Mouse (Mus musculus) kidney, postnatal 25 days (tissue): Measurements from ENCODE around the gene Pam.

Experiments used
- DNase-seq, 2 experiments: peaks; one replicate each; pipeline ENCODE4 v3.0.0; 2021; ENCODE audit warnings: mixed read lengths in 2 of 2

The Pam gene

DNA sequence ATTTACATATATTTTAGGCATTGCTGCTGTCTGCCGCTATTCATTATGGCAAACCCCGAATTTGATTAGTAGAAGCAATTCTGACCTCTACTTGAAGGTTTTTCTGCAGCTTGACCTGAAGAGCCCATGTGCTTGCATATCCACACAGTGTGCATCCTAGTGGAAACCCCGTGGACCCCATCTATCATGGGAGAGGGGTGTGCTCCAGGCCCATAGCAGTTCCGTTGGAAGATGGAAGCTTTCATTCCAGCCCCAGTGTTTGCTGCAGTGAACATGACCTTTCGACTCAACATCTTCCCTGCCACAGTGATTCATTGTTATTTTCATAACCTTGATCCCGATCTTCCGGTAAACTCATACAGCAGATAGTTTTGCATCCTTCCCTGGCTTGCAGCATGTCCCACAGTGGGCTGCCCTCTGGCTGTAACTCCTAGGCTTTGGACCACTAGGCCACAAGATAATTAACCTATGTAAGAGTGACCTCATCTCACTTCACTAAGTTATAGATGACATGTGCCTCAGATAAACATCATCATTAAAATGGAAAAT is 191.5 kb downstream of the Pam start:
- no peak for DNase-seq

DNA sequence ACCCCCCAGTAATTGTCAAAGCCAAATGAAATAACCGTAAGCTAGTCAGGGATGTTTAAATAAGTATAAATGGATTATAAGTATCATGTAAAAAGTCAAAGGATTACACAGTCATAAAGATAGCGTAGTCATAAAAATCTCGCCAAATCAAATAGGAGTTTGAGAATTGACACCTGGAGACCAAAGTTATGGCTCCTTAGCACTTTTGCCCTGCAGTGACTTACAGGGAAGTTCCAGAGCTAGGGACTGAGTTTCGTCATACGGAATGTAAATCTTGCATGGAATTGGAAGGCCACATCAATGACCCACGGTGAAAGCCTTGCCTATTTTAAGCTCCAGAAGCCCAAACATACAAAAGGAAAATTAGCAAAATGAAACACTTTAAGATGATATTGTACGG is 192.6 kb downstream of the Pam start:
- DNase-seq = no peak

DNA sequence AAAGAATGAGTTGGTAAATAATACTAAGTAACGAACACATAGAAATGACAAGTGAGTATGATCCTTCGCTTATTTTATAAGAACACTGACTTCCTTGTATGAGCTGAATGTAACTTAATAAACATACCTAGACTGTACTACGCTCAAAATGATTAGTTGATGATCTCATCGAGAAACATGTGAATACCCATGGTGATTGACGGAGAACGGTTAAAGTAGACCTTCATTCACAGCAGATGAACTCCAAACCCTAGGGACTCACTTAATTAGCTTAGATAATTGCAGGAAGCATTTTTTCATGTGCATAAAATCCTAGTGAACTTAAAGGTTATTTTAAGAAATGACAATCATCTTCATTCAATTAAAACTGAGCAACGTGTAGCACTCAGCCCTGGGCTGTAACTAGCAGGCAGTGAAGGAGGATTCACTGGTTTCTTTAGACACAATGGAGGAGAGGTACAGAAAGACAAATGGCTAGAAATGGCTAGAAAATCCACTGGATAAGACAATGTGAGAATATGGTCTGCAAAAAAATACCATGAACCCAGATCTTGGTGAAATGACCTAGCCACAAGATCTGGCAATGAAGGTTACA is 194.8 kb downstream of the Pam start:
- no peak for DNase-seq

DNA sequence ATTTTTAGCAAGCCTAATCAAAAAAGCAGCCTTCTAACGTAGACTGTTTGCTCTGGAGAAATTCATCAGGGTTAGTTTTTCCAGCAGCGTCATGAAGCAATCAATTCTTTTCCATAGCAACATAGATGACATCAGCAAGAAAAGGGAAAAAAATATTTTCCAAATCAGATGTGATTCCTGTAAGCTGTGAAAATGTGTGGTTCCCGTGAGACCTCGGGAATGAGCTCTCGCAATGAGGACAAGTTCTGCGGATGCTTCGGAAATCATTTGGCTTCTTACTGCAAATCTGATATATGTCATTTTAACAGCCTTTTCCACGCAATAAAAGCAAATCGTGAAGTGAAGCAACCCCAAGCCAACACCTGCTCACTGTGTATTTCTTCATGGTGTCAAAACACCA is 207.9 kb downstream of the Pam start:
- DNase-seq = no peak

DNA sequence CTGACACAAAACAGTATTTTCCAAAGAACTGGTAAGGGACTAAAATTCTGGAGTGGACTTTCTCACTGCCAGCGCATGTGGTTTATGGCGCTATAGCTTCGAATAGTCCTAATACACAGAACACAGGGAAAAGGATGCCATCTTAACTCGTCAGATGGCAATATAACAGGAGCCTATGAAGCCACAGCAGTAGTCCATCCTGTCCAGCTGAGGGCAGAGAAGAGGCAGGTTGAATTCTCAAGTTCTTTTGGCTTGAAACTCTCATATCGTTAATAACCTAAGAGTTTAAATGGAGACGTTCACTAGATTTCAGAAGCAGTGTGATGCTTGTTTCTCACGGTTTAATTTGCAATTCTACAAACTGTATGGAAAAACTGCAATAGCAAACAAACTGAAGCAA is 211.9 kb downstream of the Pam start:
- DNase-seq = no peak

DNA sequence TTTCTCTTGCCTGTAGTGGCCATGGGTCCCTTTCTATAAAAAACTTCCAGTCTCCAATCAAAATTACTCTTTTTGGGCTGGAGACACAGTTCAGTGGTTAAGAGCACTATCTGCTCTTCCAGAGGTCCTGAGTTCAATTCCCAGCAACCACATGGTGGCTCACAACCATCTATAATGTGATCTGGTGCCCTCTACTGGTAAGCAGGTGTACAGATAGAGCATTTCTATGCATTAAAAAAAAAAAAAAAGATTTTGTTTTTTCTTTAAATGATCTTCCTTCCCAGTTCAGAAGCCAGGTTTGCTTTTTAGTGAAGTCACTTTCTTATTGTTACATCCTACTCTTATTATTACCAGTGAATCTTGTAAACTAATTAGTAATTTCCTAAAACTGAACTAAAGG is 218.4 kb downstream of the Pam start:
- no peak for DNase-seq

DNA sequence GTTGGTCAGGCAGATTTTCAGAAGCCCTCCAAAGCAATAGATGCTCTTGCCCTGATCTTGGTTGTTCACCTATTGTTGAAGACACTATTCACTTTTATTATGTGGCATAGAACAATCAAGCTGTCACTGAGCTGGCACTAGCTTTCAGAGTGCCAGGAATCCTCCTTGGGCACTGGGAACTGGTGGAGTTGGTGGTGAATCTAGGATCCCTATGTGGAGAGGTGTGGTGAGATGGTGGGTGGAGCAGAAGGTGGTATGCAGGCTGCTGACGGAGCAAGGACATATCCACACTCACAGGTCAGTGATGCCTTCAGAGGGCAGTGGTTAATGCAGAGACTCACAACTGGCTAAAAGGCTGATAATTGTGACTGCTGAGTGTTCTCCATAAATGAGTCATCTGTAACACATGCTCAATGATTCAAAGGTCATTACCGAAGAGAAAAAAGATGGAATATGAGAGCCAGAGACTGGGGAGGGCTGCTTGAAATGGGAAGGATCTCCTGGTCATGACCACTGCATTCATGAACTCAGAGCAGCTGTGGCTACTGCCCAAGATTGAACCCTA is 221.9 kb downstream of the Pam start:
- no peak for DNase-seq

DNA sequence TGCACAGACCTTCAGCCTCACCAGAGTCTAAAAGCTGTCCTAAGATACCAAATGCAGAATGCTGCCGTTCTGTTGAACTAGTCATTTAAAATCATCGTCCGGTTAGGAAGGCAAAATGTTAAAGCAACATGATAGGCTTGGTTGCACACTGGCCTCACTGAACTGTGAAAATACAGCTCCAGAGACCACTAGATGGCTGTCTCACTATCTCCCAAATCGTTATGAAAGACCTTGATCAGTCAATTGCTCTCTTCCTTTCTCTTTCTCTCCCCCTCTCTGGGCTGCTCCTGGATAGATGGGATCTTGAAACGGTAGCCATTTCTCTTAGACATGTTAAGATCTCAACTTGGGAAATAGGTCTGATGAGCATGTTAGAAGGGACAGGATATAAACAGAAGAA is 223.0 kb downstream of the Pam start:
- peak in 1 of 2 experiments; percentile 7 for DNase-seq

DNA sequence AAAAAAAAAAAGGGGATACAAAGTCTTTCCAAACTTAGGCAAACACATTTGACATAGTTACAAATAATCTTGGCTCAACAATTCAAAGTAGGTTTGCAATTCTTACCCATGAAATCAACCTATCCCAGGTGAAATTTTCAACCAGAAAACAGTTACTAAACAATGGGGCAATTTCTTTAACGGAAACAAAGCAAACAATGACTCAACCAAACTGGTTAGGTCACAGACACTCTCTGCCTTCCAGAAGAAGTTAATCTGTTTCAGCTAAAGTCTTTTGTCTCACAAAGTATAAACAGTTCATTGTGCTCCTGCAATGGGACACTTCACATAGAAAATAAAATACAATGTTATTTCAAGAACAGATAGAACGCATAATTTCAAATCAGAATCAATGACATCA is 223.4 kb downstream of the Pam start:
- DNase-seq = no peak

DNA sequence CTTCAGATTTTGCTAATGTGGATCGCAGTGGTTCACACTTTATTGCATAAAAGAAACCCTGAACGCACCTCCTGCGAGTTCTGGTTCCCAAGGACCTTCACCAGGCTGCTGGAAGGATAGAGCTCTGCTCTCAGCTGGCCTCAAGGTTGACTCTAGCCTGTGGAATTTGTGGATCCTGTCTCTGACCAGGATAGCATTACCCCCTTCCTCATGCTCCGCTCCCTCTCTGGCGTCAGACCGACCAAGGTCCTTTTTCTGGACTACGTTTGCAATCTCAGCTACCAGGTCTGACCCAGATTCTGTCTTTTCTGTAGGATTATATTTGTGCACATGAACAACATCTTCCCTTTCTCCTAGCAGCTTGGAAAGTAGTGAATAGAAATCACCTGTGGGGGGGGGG is 231.3 kb downstream of the Pam start:
- DNase-seq = peak in 1 of 2 experiments; percentile 37

DNA sequence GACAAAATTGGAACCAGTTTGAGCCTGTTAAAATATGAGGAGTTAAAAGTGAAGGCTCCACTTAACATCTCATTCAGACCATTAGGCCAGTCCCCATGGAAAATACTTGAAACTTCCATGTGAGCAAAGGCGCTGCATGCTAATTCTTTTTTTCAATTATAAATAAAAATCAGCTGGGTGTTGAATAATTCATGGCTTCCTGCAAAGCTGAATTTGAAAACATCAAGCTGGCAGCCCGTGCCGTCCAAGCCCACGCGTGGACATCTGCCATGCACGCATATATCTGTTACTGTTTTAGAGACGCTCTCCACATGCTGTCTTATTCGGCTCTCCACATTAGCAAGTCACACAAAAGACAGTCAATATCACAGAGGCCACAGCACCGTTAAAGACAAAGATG is 232.3 kb downstream of the Pam start:
- no peak for DNase-seq

DNA sequence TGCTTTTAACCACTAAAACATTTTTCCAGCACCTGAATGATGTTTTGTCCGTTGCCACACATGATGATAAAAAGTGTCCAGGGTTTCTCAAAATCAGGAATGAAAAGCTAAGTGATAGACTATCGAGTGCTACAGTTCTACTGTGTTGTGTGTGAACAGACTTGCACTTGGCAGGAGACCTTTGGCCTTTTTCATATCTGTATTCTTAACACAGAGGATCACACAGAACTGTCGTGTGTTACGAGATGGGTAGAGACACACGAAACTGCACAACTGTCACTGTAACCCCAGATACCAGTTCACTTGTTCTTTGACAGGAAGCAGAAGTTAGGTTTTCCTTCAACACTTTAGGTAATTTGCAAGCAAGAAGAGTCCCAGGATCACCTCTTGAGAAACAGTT is 232.7 kb downstream of the Pam start:
- DNase-seq = no peak

DNA sequence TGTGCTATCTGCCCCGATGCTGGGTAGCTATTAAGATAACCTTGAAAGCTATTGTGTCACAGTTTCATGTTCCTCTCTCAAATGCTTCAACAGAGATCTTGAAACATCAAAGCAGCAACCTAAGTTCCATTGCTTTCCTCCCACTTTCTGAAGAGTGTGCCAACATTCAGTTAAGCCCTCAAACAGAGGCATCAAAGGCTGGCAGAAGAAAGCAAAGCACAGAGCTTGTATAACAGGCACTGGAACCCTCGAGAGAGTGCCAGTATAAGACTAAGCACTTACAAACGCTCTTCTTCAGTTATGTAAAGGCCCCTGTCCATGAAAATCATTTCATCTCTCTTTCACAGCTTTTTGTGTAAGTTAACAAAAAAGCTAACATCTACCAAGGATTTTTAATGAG is 241.2 kb downstream of the Pam start:
- DNase-seq = no peak

DNA sequence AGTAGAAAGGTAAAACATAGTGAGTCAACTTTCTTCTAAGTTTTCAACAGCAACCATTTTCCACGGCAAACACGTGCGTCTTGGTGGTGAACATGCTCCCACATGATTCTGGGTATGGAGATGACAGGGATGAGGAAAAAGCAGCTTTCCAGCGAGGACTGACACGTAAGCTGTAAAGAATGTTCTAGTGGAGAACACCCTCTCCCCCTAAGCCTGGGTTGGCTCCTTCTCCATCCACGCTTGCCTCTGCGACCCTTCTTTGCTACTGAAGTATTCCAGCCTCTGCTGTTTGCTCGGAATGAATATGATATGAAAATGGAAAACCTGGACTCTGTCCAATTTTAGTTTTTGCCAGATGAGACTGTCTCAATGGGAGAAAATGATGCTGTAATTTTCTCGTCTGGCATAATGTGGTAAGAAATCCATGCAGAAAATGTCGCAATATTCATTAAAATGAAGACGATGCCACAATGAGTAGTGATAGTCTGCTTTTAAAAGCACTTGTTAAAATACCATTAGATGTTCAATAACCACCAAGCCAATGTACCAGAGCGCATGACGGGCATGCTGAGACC is 243.8 kb downstream of the Pam start:
- no peak for DNase-seq

DNA sequence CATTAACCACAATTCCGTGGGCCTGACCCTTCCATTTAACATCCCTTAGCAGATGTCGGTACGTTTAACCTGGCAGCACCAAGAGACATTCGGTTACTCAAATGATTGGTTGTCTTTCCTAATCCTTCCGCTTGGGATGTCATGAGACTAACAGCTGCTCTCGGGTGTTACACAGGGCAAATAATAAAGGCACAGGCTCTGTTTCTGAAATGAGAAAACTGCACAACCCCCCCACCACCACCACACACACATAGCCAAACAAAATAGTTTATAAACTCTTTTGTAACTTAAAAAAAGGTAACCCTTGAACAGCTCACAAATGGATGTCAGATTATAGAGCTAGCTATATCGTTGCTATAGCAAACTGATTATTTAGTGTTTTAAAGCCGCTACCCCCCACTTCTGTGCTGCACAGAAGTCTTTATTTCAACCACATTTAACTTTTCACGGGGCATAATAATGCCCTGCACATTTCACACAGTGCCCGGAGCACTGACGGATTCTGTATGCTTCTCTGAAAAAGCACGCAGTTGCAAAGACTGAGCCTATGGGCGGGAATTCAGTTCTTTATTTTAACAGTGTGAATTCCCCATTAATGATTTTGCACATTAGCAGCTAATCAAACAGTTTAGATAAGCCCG is 246.7 kb downstream of the Pam start:
- no peak for DNase-seq

DNA sequence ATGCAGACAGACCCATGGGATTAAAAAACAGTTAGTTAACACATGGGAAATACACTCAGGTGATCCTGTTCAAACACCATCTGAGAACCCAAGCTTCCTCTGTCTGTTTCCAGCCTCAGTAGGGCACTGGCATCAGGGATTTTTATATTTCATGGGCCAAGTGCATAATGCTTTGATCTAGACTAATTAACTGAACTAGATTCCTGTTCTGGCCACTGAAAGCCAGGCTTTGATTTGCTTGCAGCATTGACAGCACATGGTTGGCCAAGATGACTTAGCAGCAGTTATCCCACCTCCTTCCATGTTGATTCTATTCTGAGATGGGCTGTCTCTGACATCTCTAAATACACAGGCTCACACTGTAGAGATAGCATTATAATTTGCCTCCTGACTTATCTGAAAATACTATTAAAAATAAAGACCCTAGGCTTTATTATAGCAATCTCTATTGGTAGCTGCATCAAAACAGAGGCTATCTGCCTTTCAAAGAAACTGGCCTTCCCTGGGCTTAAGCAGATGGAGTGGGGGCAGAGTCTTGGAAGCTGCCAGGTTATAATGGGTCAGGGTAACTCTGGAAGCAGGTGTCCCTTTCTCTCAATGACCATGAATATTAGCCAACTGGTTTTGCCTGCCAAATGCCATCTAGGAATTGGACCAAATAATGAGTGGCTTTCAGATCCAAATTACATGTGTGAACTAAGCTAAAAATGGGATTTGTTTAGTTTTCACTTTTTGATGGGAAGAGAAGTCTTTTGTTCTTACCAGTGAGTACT is 252.0 kb downstream of the Pam start:
- DNase-seq = no peak

DNA sequence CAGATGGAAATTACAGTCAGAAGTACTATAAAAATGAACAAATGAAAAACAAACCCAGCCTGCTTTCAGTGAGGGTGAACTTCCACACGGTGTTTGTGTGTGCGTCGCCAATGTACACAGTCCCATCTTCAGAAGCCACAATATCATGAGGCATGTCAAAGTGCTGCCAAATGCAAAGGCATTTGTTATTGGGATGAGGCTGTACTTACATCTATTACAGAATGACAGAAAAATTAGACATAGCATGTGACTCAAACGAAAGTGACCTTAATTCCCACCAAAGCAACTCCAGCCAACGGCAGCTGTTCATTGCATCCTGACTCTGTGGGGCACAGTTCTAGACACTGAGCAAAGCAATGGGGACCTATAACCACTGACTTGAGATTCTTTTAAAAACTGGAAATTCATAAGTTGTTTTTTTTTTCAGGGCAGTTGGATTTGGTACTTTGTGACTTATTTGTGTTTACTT is 261.1 kb downstream of the Pam start:
- DNase-seq = no peak

DNA sequence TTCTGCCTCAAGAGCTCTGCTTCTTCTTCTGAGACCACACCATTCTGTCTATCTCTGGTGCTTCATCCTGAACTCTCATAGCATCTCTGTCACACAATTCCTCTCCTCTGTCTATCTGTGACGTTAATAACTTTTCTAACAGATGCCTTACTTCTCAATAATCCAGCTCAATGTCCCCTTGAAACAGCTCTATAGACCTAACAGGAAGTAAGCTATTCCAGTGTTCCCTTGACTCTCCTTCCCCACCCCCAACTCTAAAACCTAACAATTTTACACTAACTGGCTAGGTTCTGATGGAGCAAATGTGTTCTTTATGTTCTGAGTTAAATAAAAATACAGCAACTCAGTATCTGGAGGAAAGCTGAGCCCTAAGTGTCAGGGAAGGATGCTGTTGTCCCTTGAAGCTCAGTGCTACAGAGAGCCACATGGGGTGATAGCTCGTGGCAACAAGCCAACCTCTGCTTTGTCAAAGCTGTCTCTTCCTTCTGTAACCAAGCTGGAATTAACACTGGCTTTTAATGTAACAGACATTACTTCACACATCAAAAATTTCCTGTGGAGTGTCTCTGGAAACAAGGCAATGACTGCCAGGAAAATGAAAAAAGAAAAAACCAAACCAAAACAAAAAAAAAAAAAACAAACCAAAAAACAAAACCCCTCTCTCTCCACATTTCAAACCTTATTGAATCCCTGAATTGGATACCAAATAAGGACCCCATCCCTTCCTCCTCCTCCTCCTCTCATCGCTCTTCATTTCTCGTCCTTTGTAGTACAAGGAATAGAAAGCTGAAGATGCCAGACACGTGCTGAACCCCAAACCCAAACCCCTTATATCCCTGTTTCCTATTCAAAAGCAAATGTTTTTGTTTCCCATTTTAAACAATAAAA is 261.7 kb downstream of the Pam start:
- peak; percentile 49 to 55 for DNase-seq

DNA sequence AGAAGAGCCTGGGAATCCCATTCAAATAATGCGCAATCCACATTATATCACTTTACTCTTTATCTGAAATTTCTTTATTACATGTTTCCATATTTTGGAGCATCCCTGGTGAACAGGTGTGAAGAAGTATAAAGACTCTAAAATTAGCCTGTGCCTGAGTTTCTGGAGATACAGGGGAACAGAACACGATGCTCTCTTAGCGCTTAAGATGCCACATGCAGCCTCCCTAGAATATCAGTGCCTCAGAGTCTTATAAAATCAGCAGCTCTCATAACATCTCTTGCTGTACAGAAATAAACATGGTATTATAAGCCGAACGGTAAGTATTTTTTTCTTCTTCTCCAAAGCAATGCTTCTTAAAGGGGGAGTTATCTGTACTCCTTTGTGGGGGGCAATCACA is 267.4 kb downstream of the Pam start:
- DNase-seq = no peak

DNA sequence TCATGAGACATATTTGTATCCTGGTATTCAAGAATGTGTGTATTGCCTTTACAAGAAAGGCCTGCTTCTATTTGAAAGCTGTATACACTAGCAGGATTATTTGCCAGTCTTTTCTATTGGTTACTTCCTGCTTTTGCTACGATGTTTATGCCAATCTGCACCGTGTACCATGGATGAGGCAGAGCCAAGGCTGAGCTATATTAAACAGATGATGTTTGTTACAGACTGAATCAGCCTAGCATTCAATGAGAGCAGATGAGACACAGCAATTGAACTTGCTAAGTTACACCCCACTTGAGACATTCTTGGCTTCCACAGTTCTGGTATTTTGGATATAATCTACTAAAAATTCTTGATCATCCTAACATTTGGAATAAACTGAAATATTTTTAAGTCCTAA is 267.9 kb downstream of the Pam start:
- DNase-seq = no peak

DNA sequence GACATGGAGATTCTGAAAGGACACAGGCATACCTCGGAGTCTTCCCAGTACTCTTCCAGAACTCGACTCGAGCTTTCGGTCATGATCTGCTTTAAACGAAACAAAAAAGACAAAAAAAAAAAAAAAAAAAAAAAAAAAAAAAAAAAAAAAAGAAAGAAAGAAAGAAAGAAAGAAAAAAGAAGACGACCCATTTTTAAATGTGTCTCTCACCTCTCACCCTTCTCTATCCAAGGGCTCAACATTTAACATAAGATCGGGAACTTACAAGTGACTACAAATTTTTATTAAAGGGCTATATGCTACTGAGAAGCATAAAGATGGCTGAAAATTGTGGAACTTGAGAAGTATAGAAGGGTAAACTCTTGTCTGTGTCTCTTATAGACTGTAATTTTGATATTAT is 272.5 kb downstream of the Pam start:
- DNase-seq = no peak

DNA sequence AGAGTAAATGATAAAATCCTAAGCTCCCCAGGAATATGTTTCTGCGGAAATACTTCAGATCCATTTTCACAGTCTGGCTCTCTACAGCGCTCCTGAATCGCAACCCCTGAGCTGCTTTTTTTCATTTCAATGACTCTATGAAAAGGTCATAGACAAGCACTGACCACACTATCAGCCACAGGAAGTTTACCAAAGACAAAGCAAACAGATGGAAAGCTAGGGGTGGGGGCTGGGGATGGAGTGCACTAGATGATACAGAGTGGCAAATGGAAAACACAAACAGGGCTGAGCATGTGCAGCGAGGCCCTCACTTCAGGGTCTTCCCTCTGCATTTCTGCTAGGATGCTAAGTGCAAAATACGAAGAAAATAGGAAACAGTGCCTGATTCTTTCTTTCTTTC is 273.2 kb downstream of the Pam start:
- DNase-seq = no peak
